Mouse (Mus musculus): ENCODE measurements around the gene Arhgef18.

- TF ChIP-seq CTCF (IDR thresholded peaks at IDR 0.05; ENCODE audit: low read depth) (peak; percentile 90), EP300 (IDR thresholded peaks at IDR 0.05; ENCODE audit: low read depth) (no peak)
These were observed 57.9 kb downstream of the Arhgef18 start for GRCm38 (mm10) chr8:3450670-3451069.

Measured in heart, postnatal 0 days (tissue).